Mouse (Mus musculus): Measurements from ENCODE around the gene Aim2. TPM values are rescaled to one million over a fixed set of nuclear protein-coding genes. Genes with fewer than 3 reads are reported as not detected.
A peak's percentile ranks its signal among the peaks of the same experiment; 100 is the strongest.

The Aim2 gene
- polyA plus RNA-seq, 2 experiments = 3.3 to 4.4 TPM

- TF ChIP-seq CTCF (IDR thresholded peaks at IDR 0.05; ENCODE audit: low read depth) (no peak), EP300 (IDR thresholded peaks at IDR 0.05; ENCODE audit: low read depth) (no peak)
- H3K36me3 ChIP-seq (replicated peaks; ENCODE audit: control insufficient read depth, insufficient read depth, low read depth) = no peaks in the 10 kb centered on the region
- no peaks in the 10 kb centered on the region for H3K9me3 ChIP-seq (ENCODE audit: control insufficient read depth, low read length)
- H3K9ac ChIP-seq (replicated peaks) = no peak overlapping the region
- no peak overlapping the region for H3K27ac ChIP-seq
- no peaks in the 10 kb centered on the region for H3K27me3 ChIP-seq (ENCODE audit: control insufficient read depth, insufficient read depth, low read length)
- 66% methylated on average over 3 of the region's 3 CpGs for WGBS (ENCODE audit: insufficient replicate concordance)
- ATAC-seq (ENCODE audit: insufficient read depth) (no peak), DNase-seq (ENCODE audit: low read depth in 3 of 3, low spot score in 3 of 3) (no peak)
- H3K4me2 ChIP-seq (ENCODE audit: low read depth) = no peak overlapping the region
- H3K4me1 ChIP-seq (replicated peaks; ENCODE audit: control insufficient read depth in 2 of 2, insufficient read depth in 2 of 2, low read length in 1 of 2) = peaks cover 0 to 2% of the 10 kb centered on the region in 2 experiments; a peak in 1 of 4 replicates
- H3K4me3 ChIP-seq (ENCODE audit: insufficient read depth in 1 of 2, low read depth in 2 of 2, low read length in 2 of 2) = no peak overlapping the region
Observed at GRCm38 (mm10) chr1:173418516-173418915, 67.8 kb downstream of the Aim2 start.

GRCm38 (mm10) chr1:173418936-173419621, 68.4 kb downstream of the Aim2 start:
- Histone ChIP-seq H3K27me3 (ENCODE audit: control insufficient read depth, insufficient read depth, low read length) (no peaks in the 10 kb centered on the region), H3K36me3 (replicated peaks; ENCODE audit: control insufficient read depth, insufficient read depth, low read depth) (no peaks in the 10 kb centered on the region), H3K9ac (replicated peaks) (no peak overlapping the region), H3K4me2 (ENCODE audit: low read depth) (no peak overlapping the region), H3K4me3 (ENCODE audit: insufficient read depth in 1 of 2, low read depth in 2 of 2, low read length in 2 of 2) (no peak overlapping the region), H3K4me1 (replicated peaks; ENCODE audit: control insufficient read depth in 2 of 2, insufficient read depth in 2 of 2, low read length in 1 of 2) (peaks cover 0 to 2% of the 10 kb centered on the region in 2 experiments; a peak in 1 of 4 replicates), H3K9me3 (ENCODE audit: control insufficient read depth, low read length) (no peaks in the 10 kb centered on the region), H3K27ac (no peak overlapping the region)
- WGBS (ENCODE audit: insufficient replicate concordance) = 50% methylated on average over 1 of the region's 1 CpGs
- ATAC-seq (ENCODE audit: insufficient read depth) (peak; percentile 62), DNase-seq (ENCODE audit: low read depth in 3 of 3, low spot score in 3 of 3) (peak in 1 of 3 experiments; percentile 6)
- TF ChIP-seq EP300 (IDR thresholded peaks at IDR 0.05; ENCODE audit: low read depth) (no peak), CTCF (IDR thresholded peaks at IDR 0.05; ENCODE audit: low read depth) (no peak)

- Histone ChIP-seq H3K36me3 (replicated peaks; ENCODE audit: control insufficient read depth, insufficient read depth, low read depth) (no peaks in the 10 kb centered on the region), H3K9me3 (ENCODE audit: control insufficient read depth, low read length) (no peaks in the 10 kb centered on the region), H3K4me1 (replicated peaks; ENCODE audit: control insufficient read depth in 2 of 2, insufficient read depth in 2 of 2, low read length in 1 of 2) (0 out of 4 replicates have a peak, but pooled peaks cover 0 to 2% of the 10 kb centered on the region in 2 experiments), H3K4me3 (ENCODE audit: insufficient read depth in 1 of 2, low read depth in 2 of 2, low read length in 2 of 2) (no peak overlapping the region), H3K27ac (no peak overlapping the region), H3K4me2 (ENCODE audit: low read depth) (no peak overlapping the region), H3K9ac (replicated peaks) (no peak overlapping the region), H3K27me3 (ENCODE audit: control insufficient read depth, insufficient read depth, low read length) (no peaks in the 10 kb centered on the region)
- 17% methylated on average over 6 of the region's 6 CpGs for WGBS (ENCODE audit: insufficient replicate concordance)
- TF ChIP-seq EP300 (IDR thresholded peaks at IDR 0.05; ENCODE audit: low read depth) (no peak), CTCF (IDR thresholded peaks at IDR 0.05; ENCODE audit: low read depth) (no peak)
- DNase-seq (ENCODE audit: low read depth in 3 of 3, low spot score in 3 of 3) (no peak), ATAC-seq (ENCODE audit: insufficient read depth) (peak; percentile 45; the same call in 1 of the 2 replicates)
Observed at GRCm38 (mm10) chr1:173420374-173420773, 69.7 kb downstream of the Aim2 start.

GRCm38 (mm10) chr1:173426345-173426744, 75.7 kb downstream of the Aim2 start:
- TF ChIP-seq EP300 (IDR thresholded peaks at IDR 0.05; ENCODE audit: low read depth) (no peak), CTCF (IDR thresholded peaks at IDR 0.05; ENCODE audit: low read depth) (no peak)
- DNase-seq (ENCODE audit: low read depth in 3 of 3, low spot score in 3 of 3) = no peak
- H3K4me3 ChIP-seq (ENCODE audit: insufficient read depth in 1 of 2, low read depth in 2 of 2, low read length in 2 of 2) = no peak overlapping the region
- WGBS (ENCODE audit: insufficient replicate concordance) = 60% methylated on average over 2 of the region's 2 CpGs
- H3K27me3 ChIP-seq (ENCODE audit: control insufficient read depth, insufficient read depth, low read length) = no peaks in the 10 kb centered on the region
- no peak overlapping the region for H3K9ac ChIP-seq (replicated peaks)
- H3K27ac ChIP-seq = no peak overlapping the region
- ATAC-seq (ENCODE audit: insufficient read depth) = no peak
- H3K4me2 ChIP-seq (ENCODE audit: low read depth) = no peak overlapping the region
- no peaks in the 10 kb centered on the region for H3K4me1 ChIP-seq (replicated peaks; ENCODE audit: control insufficient read depth in 2 of 2, insufficient read depth in 2 of 2, low read length in 1 of 2)
- no peaks in the 10 kb centered on the region for H3K36me3 ChIP-seq (replicated peaks; ENCODE audit: control insufficient read depth, insufficient read depth, low read depth)
- H3K9me3 ChIP-seq (ENCODE audit: control insufficient read depth, low read length) = no peaks in the 10 kb centered on the region

- Histone ChIP-seq H3K9ac (replicated peaks) (no peak overlapping the region), H3K4me1 (replicated peaks; ENCODE audit: control insufficient read depth in 2 of 2, insufficient read depth in 2 of 2, low read length in 1 of 2) (no peaks in the 10 kb centered on the region), H3K9me3 (ENCODE audit: control insufficient read depth, low read length) (no peaks in the 10 kb centered on the region), H3K27me3 (ENCODE audit: control insufficient read depth, insufficient read depth, low read length) (no peaks in the 10 kb centered on the region), H3K4me2 (ENCODE audit: low read depth) (no peak overlapping the region), H3K4me3 (ENCODE audit: insufficient read depth in 1 of 2, low read depth in 2 of 2, low read length in 2 of 2) (no peak overlapping the region), H3K27ac (no peak overlapping the region), H3K36me3 (replicated peaks; ENCODE audit: control insufficient read depth, insufficient read depth, low read depth) (no peaks in the 10 kb centered on the region)
- 60% methylated on average over 8 of the region's 8 CpGs for WGBS (ENCODE audit: insufficient replicate concordance)
- ATAC-seq (ENCODE audit: insufficient read depth) = no peak
- no peak for DNase-seq (ENCODE audit: low read depth in 3 of 3, low spot score in 3 of 3)
- TF ChIP-seq EP300 (IDR thresholded peaks at IDR 0.05; ENCODE audit: low read depth) (no peak), CTCF (IDR thresholded peaks at IDR 0.05; ENCODE audit: low read depth) (no peak)
Observed at GRCm38 (mm10) chr1:173427385-173427784, 76.7 kb downstream of the Aim2 start.
